Mouse (Mus musculus) bone marrow macrophage, adult 2 months (primary cell): ENCODE data around the gene Dnajb3. TPM values are rescaled to one million over a fixed set of nuclear protein-coding genes. Genes with fewer than 3 reads are reported as not detected.

Experiments
- H3K27ac ChIP-seq: 2 replicates; pipeline ENCODE4 v1.5.1; 2012; ENCODE audit warnings: low read depth, low read length; ENCODE audit not compliant: insufficient read depth
- H3K4me1 ChIP-seq: 2 replicates; pipeline ENCODE4 v1.6.1; 2012; ENCODE audit warnings: low read length; ENCODE audit not compliant: control insufficient read depth, insufficient read depth
- H3K4me3 ChIP-seq: 2 replicates; pipeline ENCODE4 v1.5.1; 2012; ENCODE audit warnings: mild to moderate bottlenecking, low read length, moderate library complexity; ENCODE audit not compliant: insufficient read depth
- CTCF ChIP-seq: IDR thresholded peaks from 2 replicates; pipeline ENCODE4 v1.5.1; 2012; ENCODE audit warnings: low read depth, mild to moderate bottlenecking, low read length, moderate library complexity
- POLR2A ChIP-seq: IDR thresholded peaks from 2 replicates; pipeline ENCODE4 v1.6.1; 2012; ENCODE audit warnings: mild to moderate bottlenecking, low read depth, low read length, borderline replicate concordance
- polyA plus RNA-seq: library from polyadenylated mRNA; stranded (reverse); fragments of >200 nt; gene quantifications from 2 replicates; pipeline ENCODE4 v1.2.4, GENCODE M21; 2012; ENCODE audit not compliant: missing spikeins, insufficient read depth, insufficient read length

Dnajb3 gene
- polyA plus RNA-seq, 1 experiment, result not detected

- Histone ChIP-seq H3K4me3 (no peak overlapping the region), H3K27ac (no peak overlapping the region), H3K4me1 (no peaks in the 10 kb centered on the region)
- TF ChIP-seq POLR2A, result no peak
Observed at GRCm38 (mm10) chr1:88215466-88216380, 10.1 kb upstream of the Dnajb3 start.

GRCm38 (mm10) chr1:88214462-88214952 is 8.9 kb upstream of the Dnajb3 start:
- TF ChIP-seq CTCF, result no peak
- no peak for TF ChIP-seq POLR2A
- Histone ChIP-seq H3K27ac (no peak overlapping the region), H3K4me1 (no peaks in the 10 kb centered on the region), H3K4me3 (no peak overlapping the region)

- no peaks in the 10 kb centered on the region for H3K4me1 ChIP-seq
- TF ChIP-seq CTCF (no peak), POLR2A (no peak)
- H3K4me3 ChIP-seq, result no peak overlapping the region
- H3K27ac ChIP-seq, result no peak overlapping the region
Observed at GRCm38 (mm10) chr1:88213766-88214461, 8.3 kb upstream of the Dnajb3 start.

GRCm38 (mm10) chr1:88213061-88213460 is 7.5 kb upstream of the Dnajb3 start:
- no peaks in the 10 kb centered on the region for H3K4me1 ChIP-seq
- no peak overlapping the region for H3K27ac ChIP-seq
- no peak overlapping the region for H3K4me3 ChIP-seq
- TF ChIP-seq POLR2A (no peak), CTCF (no peak)

- H3K27ac ChIP-seq, result no peak overlapping the region
- H3K4me3 ChIP-seq, result no peak overlapping the region
- TF ChIP-seq POLR2A (no peak), CTCF (no peak)
- no peaks in the 10 kb centered on the region for H3K4me1 ChIP-seq
Observed at GRCm38 (mm10) chr1:88212341-88213045, 6.9 kb upstream of the Dnajb3 start.

- TF ChIP-seq POLR2A, result no peak
- TF ChIP-seq CTCF, result no peak
- Histone ChIP-seq H3K27ac (no peak within 1 kb of the TSS), H3K4me3 (no peak within 1 kb of the TSS), H3K4me1 (no peaks in the 10 kb centered on the region)
Observed at GRCm38 (mm10) chr1:88211812-88212211, 6.2 kb upstream of the Dnajb3 start, which contains the start of gene Ugt1a1. Ugt1a1 (plus strand) TSS chr1:88211959.

GRCm38 (mm10) chr1:88206843-88207479 is 1.4 kb upstream of the Dnajb3 start:
- TF ChIP-seq POLR2A (no peak), CTCF (no peak)
- H3K4me1 ChIP-seq, result no peaks in the 10 kb centered on the region
- H3K4me3 ChIP-seq, result no peak overlapping the region
- H3K27ac ChIP-seq, result no peak overlapping the region

- TF ChIP-seq POLR2A, result no peak
- H3K4me1 ChIP-seq, result no peaks in the 10 kb centered on the region
- H3K27ac ChIP-seq, result no peak within 1 kb of the TSS
- no peak within 1 kb of the TSS for H3K4me3 ChIP-seq
Observed at GRCm38 (mm10) chr1:88200456-88200855, 5.1 kb downstream of the Dnajb3 start, which contains the start of gene Ugt1a2. Ugt1a2 (plus strand) TSS chr1:88200601.

- no peak for TF ChIP-seq POLR2A
- no peak overlapping the region for H3K27ac ChIP-seq
- H3K4me1 ChIP-seq, result no peaks in the 10 kb centered on the region
- no peak overlapping the region for H3K4me3 ChIP-seq
Observed at GRCm38 (mm10) chr1:88199996-88200395, 5.6 kb downstream of the Dnajb3 start.
